Mouse (Mus musculus) embryonic facial prominence, embryonic 14.5 days (tissue): ENCODE results near the gene Vcp. TPM values are rescaled to one million over a fixed set of nuclear protein-coding genes. Genes with fewer than 3 reads are reported as not detected.
A peak's percentile ranks its signal among the peaks of the same experiment; 100 is the strongest.

Experiments
- ATAC-seq: fragments of 200-750 bp; cut with Nextera tagmentation; 2 replicates; pipeline ENCODE4 v1.8.0; 2017; ENCODE audit warnings: low read depth, moderate number of reproducible peaks, moderate TSS enrichment
- DNase-seq: peaks from one replicate; pipeline ENCODE4 v3.0.0-alpha.2; 2015; ENCODE audit warnings: low spot score
- H3K27ac ChIP-seq: fragments of 300-500 bp; sonication (generic); replicated peaks from 2 replicates; pipeline ENCODE4 v1.5.1; 2014; ENCODE audit warnings: low read depth, mild to moderate bottlenecking, low read length, moderate library complexity
- H3K27me3 ChIP-seq: fragments of 300-500 bp; sonication (generic); replicated peaks from 2 replicates; pipeline ENCODE4 v1.6.1; 2014; ENCODE audit warnings: low read length; ENCODE audit not compliant: control insufficient read depth, insufficient read depth
- H3K36me3 ChIP-seq: fragments of 300-500 bp; sonication (generic); 2 replicates; pipeline ENCODE4 v1.6.1; 2014; ENCODE audit warnings: low read length, mixed read lengths; ENCODE audit not compliant: control insufficient read depth, insufficient read depth
- H3K4me1 ChIP-seq: fragments of 300-500 bp; sonication (generic); 2 replicates; pipeline ENCODE4 v1.6.1; 2014; ENCODE audit warnings: antibody characterized with exemption, low read length; ENCODE audit not compliant: control insufficient read depth, insufficient read depth
- H3K4me2 ChIP-seq: fragments of 300-500 bp; sonication (generic); 2 replicates; pipeline ENCODE4 v1.6.1; 2014; ENCODE audit warnings: low read depth, mild to moderate bottlenecking, low read length, moderate library complexity, mixed read lengths
- H3K4me3 ChIP-seq: fragments of 300-500 bp; sonication (generic); 2 replicates; pipeline ENCODE4 v1.5.1; 2014; ENCODE audit warnings: low read depth, mild to moderate bottlenecking, low read length
- H3K9ac ChIP-seq: fragments of 300-500 bp; sonication (generic); 2 replicates; pipeline ENCODE4 v1.6.1; 2014; ENCODE audit warnings: low read depth, mild to moderate bottlenecking, low read length, moderate library complexity, mixed read lengths
- H3K9me3 ChIP-seq: fragments of 300-500 bp; sonication (generic); 2 replicates; pipeline ENCODE4 v1.6.1; 2016; ENCODE audit warnings: low read length; ENCODE audit not compliant: control insufficient read depth
- WGBS: fragments of 180-500 bp; shearing (Covaris S2); extraction: QIAGEN DNeasy Blood & Tissue Kit; methylation state at CpG from one replicate; pipeline ENCODE4 v1.1.7; 2014; 5-methylcytosine and 5-hydroxymethylcytosine counted together
- polyA plus RNA-seq: library from polyadenylated mRNA; unstranded; fragments of >200 nt; fragmentation: Nextera tagmentation; extraction: Ambion mirVana; gene quantifications from 2 replicates; pipeline ENCODE4 v1.2.1, GENCODE M21; 2014

Vcp gene
- polyA plus RNA-seq, 1 experiment from 2014 or later: 471 TPM

DNA sequence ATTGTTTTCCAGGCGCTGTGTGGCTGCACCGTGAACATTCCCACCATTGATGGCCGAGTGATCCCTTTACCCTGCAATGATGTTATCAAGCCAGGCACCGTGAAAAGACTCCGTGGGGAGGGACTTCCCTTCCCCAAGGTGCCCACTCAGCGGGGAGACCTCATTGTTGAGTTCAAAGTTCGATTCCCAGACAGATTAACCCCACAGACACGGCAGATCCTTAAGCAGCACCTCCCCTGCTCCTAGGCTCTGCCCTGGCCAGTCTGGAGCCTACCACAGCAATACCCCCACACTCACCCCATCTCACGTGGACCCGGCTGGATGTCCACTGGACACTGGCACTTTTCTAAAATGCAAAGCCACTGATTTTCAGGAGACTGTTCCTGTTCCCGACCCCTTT is 43.0 kb downstream of the Vcp start:
- DNase-seq (no peak), ATAC-seq (no peak)
- Histone ChIP-seq H3K4me3 (no peak overlapping the region), H3K4me2 (no peak overlapping the region), H3K4me1 (no peaks in the 10 kb centered on the region), H3K27ac (no peak overlapping the region), H3K27me3 (no peaks in the 10 kb centered on the region), H3K9me3 (no peaks in the 10 kb centered on the region), H3K36me3 (peaks cover 30% of the 10 kb centered on the region), H3K9ac (no peak overlapping the region)
- 86% methylated on average over 11 of the region's 11 CpGs for WGBS

DNA sequence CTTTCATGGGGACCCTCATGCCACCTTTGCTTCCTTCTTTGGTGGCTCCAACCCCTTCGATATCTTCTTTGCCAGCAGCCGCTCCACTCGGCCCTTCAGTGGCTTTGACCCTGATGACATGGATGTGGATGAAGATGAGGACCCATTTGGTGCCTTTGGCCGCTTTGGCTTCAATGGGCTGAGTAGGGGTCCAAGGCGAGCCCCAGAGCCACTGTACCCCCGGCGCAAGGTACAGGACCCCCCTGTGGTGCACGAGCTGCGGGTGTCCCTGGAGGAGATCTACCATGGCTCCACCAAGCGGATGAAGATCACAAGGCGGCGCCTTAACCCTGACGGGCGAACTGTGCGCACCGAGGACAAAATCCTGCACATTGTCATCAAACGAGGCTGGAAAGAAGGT is 43.7 kb downstream of the Vcp start:
- Histone ChIP-seq H3K4me1 (no peaks in the 10 kb centered on the region), H3K9ac (no peak overlapping the region), H3K9me3 (no peaks in the 10 kb centered on the region), H3K4me2 (no peak overlapping the region), H3K4me3 (no peak overlapping the region), H3K27ac (no peak overlapping the region), H3K36me3 (peaks cover 30% of the 10 kb centered on the region), H3K27me3 (no peaks in the 10 kb centered on the region)
- DNase-seq (no peak), ATAC-seq (no peak)
- WGBS: 93% methylated on average over 17 of the region's 17 CpGs

GRCm38 (mm10) chr4:42955200-42955599 is 45.1 kb downstream of the Vcp start:
- Histone ChIP-seq H3K9me3 (no peaks in the 10 kb centered on the region), H3K27ac (no peak overlapping the region), H3K36me3 (peaks cover 30% of the 10 kb centered on the region), H3K4me2 (no peak overlapping the region), H3K9ac (no peak overlapping the region), H3K4me1 (peaks cover 9% of the 10 kb centered on the region), H3K27me3 (no peaks in the 10 kb centered on the region), H3K4me3 (no peak overlapping the region)
- 94% methylated on average over 3 of the region's 3 CpGs for WGBS
- DNase-seq: no peak
- no peak for ATAC-seq

DNA sequence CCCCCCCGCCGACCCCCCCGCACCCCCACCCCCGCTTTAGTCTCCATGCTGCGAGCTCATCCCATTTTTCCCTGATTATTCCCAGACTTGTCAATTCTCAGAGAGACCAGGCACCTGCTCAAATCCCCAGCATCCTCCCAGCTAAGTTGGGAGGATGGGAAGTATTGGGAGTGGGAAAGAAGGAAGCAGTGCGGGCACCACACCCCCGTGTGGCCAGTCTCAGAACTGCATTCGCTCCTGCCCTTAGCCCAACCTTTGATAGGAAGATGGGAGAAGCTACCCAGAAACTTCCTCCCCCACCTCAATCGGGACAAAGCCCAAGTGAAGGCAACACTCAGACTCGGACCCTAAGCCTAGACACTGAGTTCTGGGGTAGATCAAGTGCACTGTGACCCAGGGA is 46.0 kb downstream of the Vcp start:
- 10% methylated on average over 10 of the region's 10 CpGs for WGBS
- Histone ChIP-seq H3K4me1 (peaks cover 9% of the 10 kb centered on the region), H3K9ac (0 out of 2 replicates have a peak overlapping the region, but pooled peaks have one; percentile 3), H3K9me3 (no peaks in the 10 kb centered on the region), H3K27ac (no peak overlapping the region), H3K4me2 (no peak overlapping the region), H3K27me3 (no peaks in the 10 kb centered on the region), H3K4me3 (no peak overlapping the region), H3K36me3 (peaks cover 30% of the 10 kb centered on the region)
- ATAC-seq: no peak
- DNase-seq: peak; percentile 53

GRCm38 (mm10) chr4:42953435-42954094 is 46.7 kb downstream of the Vcp start:
- DNase-seq: peak; percentile 59
- H3K4me1 ChIP-seq: peaks cover 15% of the 10 kb centered on the region
- no peaks in the 10 kb centered on the region for H3K27me3 ChIP-seq
- H3K27ac ChIP-seq: peak overlapping the region; percentile 29
- peak overlapping the region; percentile 14; the same call in 1 of the 2 replicates for H3K9ac ChIP-seq
- H3K36me3 ChIP-seq: peaks cover 30% of the 10 kb centered on the region
- WGBS: 34% methylated on average over 9 of the region's 10 CpGs
- H3K4me2 ChIP-seq: no peak overlapping the region
- H3K9me3 ChIP-seq: no peaks in the 10 kb centered on the region
- H3K4me3 ChIP-seq: no peak overlapping the region
- ATAC-seq: no peak

DNA sequence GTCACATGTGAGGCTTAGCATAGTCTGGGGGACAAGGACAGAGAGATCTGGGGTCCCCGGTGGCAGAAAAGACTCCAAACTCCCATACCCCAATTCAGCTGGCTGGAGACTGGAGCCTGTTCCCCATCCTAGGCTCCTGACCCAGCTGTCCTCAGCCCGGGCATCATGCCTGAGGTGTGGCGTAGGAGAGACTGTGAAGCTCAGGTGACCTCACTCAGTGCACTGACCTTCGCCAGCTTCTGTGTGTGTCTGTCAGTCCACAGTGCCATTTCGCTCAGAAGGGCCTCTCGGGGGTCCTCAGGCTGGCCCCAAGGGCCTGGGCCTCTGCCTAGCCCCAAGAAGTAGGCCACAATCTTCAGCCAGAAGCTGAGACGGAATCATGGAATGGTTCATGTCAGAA is 47.7 kb downstream of the Vcp start:
- WGBS: 90% methylated on average over 7 of the region's 7 CpGs
- H3K4me3 ChIP-seq: no peak overlapping the region
- peak overlapping the region; percentile 10; the same call in 1 of the 2 replicates for H3K4me2 ChIP-seq
- no peaks in the 10 kb centered on the region for H3K27me3 ChIP-seq
- DNase-seq (no peak), ATAC-seq (no peak)
- H3K9ac ChIP-seq: peak overlapping the region; percentile 8; the same call in 1 of the 2 replicates
- no peaks in the 10 kb centered on the region for H3K9me3 ChIP-seq
- peak overlapping the region; percentile 29; the same call in 1 of the 2 replicates for H3K27ac ChIP-seq
- peaks cover 17% of the 10 kb centered on the region for H3K4me1 ChIP-seq
- H3K36me3 ChIP-seq: peaks cover 24% of the 10 kb centered on the region

- ATAC-seq (no peak), DNase-seq (no peak)
- H3K4me3 ChIP-seq: peak overlapping the region; percentile 74; the same call in 1 of the 2 replicates
- H3K9ac ChIP-seq: peak overlapping the region; percentile 93; the same call in 1 of the 2 replicates
- H3K4me1 ChIP-seq: peaks cover 17% of the 10 kb centered on the region
- no peaks in the 10 kb centered on the region for H3K27me3 ChIP-seq
- peak overlapping the region; percentile 81 for H3K4me2 ChIP-seq
- peaks cover 14% of the 10 kb centered on the region for H3K36me3 ChIP-seq
- H3K27ac ChIP-seq: no peak overlapping the region
- 60% methylated on average over 11 of the region's 11 CpGs for WGBS
- no peaks in the 10 kb centered on the region for H3K9me3 ChIP-seq
Observed at GRCm38 (mm10) chr4:42951206-42952195, 48.8 kb downstream of the Vcp start.

DNA sequence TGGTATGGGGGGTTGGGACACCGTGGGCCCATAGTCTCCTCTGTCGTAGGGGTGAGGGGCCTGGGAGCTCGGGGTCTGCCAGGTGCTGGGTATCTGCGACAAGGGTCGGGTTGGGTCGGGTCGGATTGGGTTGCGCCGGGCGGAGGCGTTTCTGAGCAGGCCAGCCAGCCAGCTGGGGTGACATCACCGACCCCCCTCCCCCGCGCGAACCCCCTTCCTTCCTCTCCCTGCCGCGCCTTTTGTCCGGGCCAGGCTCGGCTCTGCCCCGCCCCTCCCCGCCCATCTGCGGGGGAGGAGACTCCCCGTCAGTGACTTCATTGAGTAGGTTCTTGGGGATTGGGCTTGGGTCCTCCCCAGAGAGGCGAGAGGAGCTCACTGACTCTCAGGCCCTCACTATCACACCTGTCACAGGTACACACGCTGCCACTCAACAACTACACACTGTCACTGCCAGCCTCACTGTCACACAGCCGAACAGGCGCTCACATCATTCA is 50.2 kb downstream of the Vcp start:
- no peaks in the 10 kb centered on the region for H3K9me3 ChIP-seq
- H3K4me1 ChIP-seq: peaks cover 17% of the 10 kb centered on the region
- H3K36me3 ChIP-seq: 0 out of 2 replicates have a peak, but pooled peaks cover 4% of the 10 kb centered on the region
- peak overlapping the region; percentile 74 for H3K4me3 ChIP-seq
- peak overlapping the region; percentile 93 for H3K9ac ChIP-seq
- WGBS: 1% methylated on average over 15 of the region's 27 CpGs
- ATAC-seq: peak; percentile 78
- H3K4me2 ChIP-seq: peak overlapping the region; percentile 81
- no peaks in the 10 kb centered on the region for H3K27me3 ChIP-seq
- DNase-seq: peak; percentile 95
- H3K27ac ChIP-seq: peak overlapping the region; percentile 90
